Mouse (Mus musculus) kidney, postnatal 0 days (tissue): ENCODE measurements around the gene Cntn5. TPM values are rescaled to one million over a fixed set of nuclear protein-coding genes. Genes with fewer than 3 reads are reported as not detected.

Experiments
- ATAC-seq: fragments of 200-750 bp; cut with Nextera tagmentation; replicated peaks from 2 replicates; pipeline ENCODE4 v1.8.0; 2017; ENCODE audit warnings: low read depth, moderate number of reproducible peaks, moderate TSS enrichment, moderate library complexity; ENCODE audit not compliant: low FRiP score
- DNase-seq: peaks from one replicate; pipeline ENCODE4 v3.0.0-alpha.2; 2016; ENCODE audit warnings: low spot score
- H3K27ac ChIP-seq: fragments of 300-500 bp; sonication (generic); 2 replicates; pipeline ENCODE4 v1.5.1; 2014; ENCODE audit warnings: mild to moderate bottlenecking
- H3K27me3 ChIP-seq: fragments of 300-500 bp; sonication (generic); 2 replicates; pipeline ENCODE4 v1.6.1; 2014; ENCODE audit warnings: low read length, mixed read lengths; ENCODE audit not compliant: insufficient read depth
- H3K36me3 ChIP-seq: fragments of 300-500 bp; sonication (generic); 2 replicates; pipeline ENCODE4 v1.6.1; 2014; ENCODE audit warnings: low read length, mixed read lengths; ENCODE audit not compliant: insufficient read depth
- H3K4me1 ChIP-seq: fragments of 300-500 bp; sonication (generic); replicated peaks from 2 replicates; pipeline ENCODE4 v1.6.1; 2014; ENCODE audit warnings: antibody characterized with exemption, low read length, mixed read lengths; ENCODE audit not compliant: insufficient read depth
- H3K4me2 ChIP-seq: fragments of 300-500 bp; sonication (generic); 2 replicates; pipeline ENCODE4 v1.6.1; 2014; ENCODE audit warnings: mild to moderate bottlenecking, low read length, moderate library complexity, mixed read lengths
- H3K4me3 ChIP-seq: fragments of 300-500 bp; sonication (generic); replicated peaks from 2 replicates; pipeline ENCODE4 v1.5.1; 2014; ENCODE audit warnings: low read depth, low read length
- H3K9ac ChIP-seq: fragments of 300-500 bp; sonication (generic); 2 replicates; pipeline ENCODE4 v1.6.1; 2014; ENCODE audit warnings: low read depth, low read length
- H3K9me3 ChIP-seq: fragments of 300-500 bp; sonication (generic); replicated peaks from 2 replicates; pipeline ENCODE4 v1.6.1; 2016; ENCODE audit warnings: low read length, inconsistent platforms, mixed read lengths
- CTCF ChIP-seq: IDR thresholded peaks from 2 replicates; pipeline ENCODE4 v1.5.1; 2016; ENCODE audit warnings: antibody characterized with exemption, low read depth, mild to moderate bottlenecking, moderate library complexity
- WGBS: fragments of 180-500 bp; shearing (Covaris S2); extraction: QIAGEN DNeasy Blood & Tissue Kit; methylation state at CpG from one replicate; pipeline ENCODE4 v1.1.7; 2014; 5-methylcytosine and 5-hydroxymethylcytosine counted together
- polyA plus RNA-seq: library from polyadenylated mRNA; unstranded; fragments of >200 nt; fragmentation: Nextera tagmentation; extraction: Ambion mirVana; gene quantifications from 2 replicates; pipeline ENCODE4 v1.2.1, GENCODE M21; 2015

The Cntn5 gene
- polyA plus RNA-seq, 1 experiment from 2014 or later: 0.43 TPM

- ATAC-seq: no peak
- Histone ChIP-seq H3K4me3 (no peak overlapping the region), H3K36me3 (no peaks in the 10 kb centered on the region), H3K9ac (no peak overlapping the region), H3K27me3 (no peaks in the 10 kb centered on the region), H3K4me2 (no peak overlapping the region), H3K27ac (no peak overlapping the region), H3K4me1 (no peaks in the 10 kb centered on the region), H3K9me3 (no peaks in the 10 kb centered on the region)
- TF ChIP-seq CTCF: no peak
- DNase-seq: no peak
Observed at GRCm38 (mm10) chr9:10412075-10412474, 492.5 kb downstream of the Cntn5 start.

GRCm38 (mm10) chr9:10400099-10400498 is 504.5 kb downstream of the Cntn5 start:
- Histone ChIP-seq H3K27me3 (no peaks in the 10 kb centered on the region), H3K36me3 (no peaks in the 10 kb centered on the region), H3K4me2 (no peak overlapping the region), H3K4me3 (no peak overlapping the region), H3K4me1 (0 out of 2 replicates have a peak, but pooled peaks cover 3% of the 10 kb centered on the region), H3K9ac (no peak overlapping the region), H3K27ac (no peak overlapping the region), H3K9me3 (no peaks in the 10 kb centered on the region)
- ATAC-seq (no peak; the same call in 1 of the 2 replicates), DNase-seq (peak; percentile 87)
- no peak for TF ChIP-seq CTCF
- 41% methylated on average over 7 of the region's 7 CpGs for WGBS

GRCm38 (mm10) chr9:10389863-10390262 is 514.7 kb downstream of the Cntn5 start:
- Histone ChIP-seq H3K36me3 (no peaks in the 10 kb centered on the region), H3K4me1 (no peaks in the 10 kb centered on the region), H3K4me2 (no peak overlapping the region), H3K9ac (no peak overlapping the region), H3K27me3 (no peaks in the 10 kb centered on the region), H3K4me3 (no peak overlapping the region), H3K9me3 (no peaks in the 10 kb centered on the region), H3K27ac (no peak overlapping the region)
- ATAC-seq: no peak
- WGBS: 93% methylated on average over 2 of the region's 2 CpGs
- no peak for DNase-seq
- TF ChIP-seq CTCF: no peak

GRCm38 (mm10) chr9:10384455-10384854 is 520.1 kb downstream of the Cntn5 start:
- WGBS: 69% methylated on average over 1 of the region's 1 CpGs
- TF ChIP-seq CTCF: no peak
- Histone ChIP-seq H3K9ac (no peak overlapping the region), H3K27me3 (no peaks in the 10 kb centered on the region), H3K4me3 (no peak overlapping the region), H3K4me2 (no peak overlapping the region), H3K4me1 (no peaks in the 10 kb centered on the region), H3K36me3 (no peaks in the 10 kb centered on the region), H3K27ac (no peak overlapping the region), H3K9me3 (no peaks in the 10 kb centered on the region)
- no peak for DNase-seq
- ATAC-seq: no peak

- H3K4me3 ChIP-seq: no peak overlapping the region
- no peak overlapping the region for H3K9ac ChIP-seq
- no peak for TF ChIP-seq CTCF
- no peak for DNase-seq
- H3K27ac ChIP-seq: no peak overlapping the region
- no peaks in the 10 kb centered on the region for H3K4me1 ChIP-seq
- ATAC-seq: no peak
- H3K9me3 ChIP-seq: no peaks in the 10 kb centered on the region
- no peak overlapping the region for H3K4me2 ChIP-seq
- no peaks in the 10 kb centered on the region for H3K36me3 ChIP-seq
- no peaks in the 10 kb centered on the region for H3K27me3 ChIP-seq
Observed at GRCm38 (mm10) chr9:10383140-10383539, 521.4 kb downstream of the Cntn5 start.

- Histone ChIP-seq H3K27ac (no peak overlapping the region), H3K9ac (no peak overlapping the region), H3K4me2 (no peak overlapping the region), H3K27me3 (no peaks in the 10 kb centered on the region), H3K9me3 (no peaks in the 10 kb centered on the region), H3K4me1 (no peaks in the 10 kb centered on the region), H3K4me3 (no peak overlapping the region), H3K36me3 (no peaks in the 10 kb centered on the region)
- WGBS: 87% methylated on average over 4 of the region's 4 CpGs
- TF ChIP-seq CTCF: no peak
- no peak for ATAC-seq
- DNase-seq: no peak
Observed at GRCm38 (mm10) chr9:10381701-10382100, 522.9 kb downstream of the Cntn5 start.

- TF ChIP-seq CTCF: no peak
- no peaks in the 10 kb centered on the region for H3K36me3 ChIP-seq
- H3K4me2 ChIP-seq: no peak overlapping the region
- H3K4me3 ChIP-seq: no peak overlapping the region
- no peaks in the 10 kb centered on the region for H3K27me3 ChIP-seq
- no peak overlapping the region for H3K9ac ChIP-seq
- ATAC-seq: no peak
- H3K27ac ChIP-seq: no peak overlapping the region
- no peak for DNase-seq
- H3K4me1 ChIP-seq: no peaks in the 10 kb centered on the region
- H3K9me3 ChIP-seq: no peaks in the 10 kb centered on the region
Observed at GRCm38 (mm10) chr9:10376261-10376660, 528.3 kb downstream of the Cntn5 start.
